Mouse (Mus musculus): ENCODE data around the gene Ccnf. TPM values are rescaled to one million over a fixed set of nuclear protein-coding genes. Genes with fewer than 3 reads are reported as not detected.

Gene Ccnf
- polyA plus RNA-seq (2014; fragmentation: Nextera tagmentation; extraction: Ambion mirVana): 87.6 and 92.1 TPM in 2 replicates

DNA sequence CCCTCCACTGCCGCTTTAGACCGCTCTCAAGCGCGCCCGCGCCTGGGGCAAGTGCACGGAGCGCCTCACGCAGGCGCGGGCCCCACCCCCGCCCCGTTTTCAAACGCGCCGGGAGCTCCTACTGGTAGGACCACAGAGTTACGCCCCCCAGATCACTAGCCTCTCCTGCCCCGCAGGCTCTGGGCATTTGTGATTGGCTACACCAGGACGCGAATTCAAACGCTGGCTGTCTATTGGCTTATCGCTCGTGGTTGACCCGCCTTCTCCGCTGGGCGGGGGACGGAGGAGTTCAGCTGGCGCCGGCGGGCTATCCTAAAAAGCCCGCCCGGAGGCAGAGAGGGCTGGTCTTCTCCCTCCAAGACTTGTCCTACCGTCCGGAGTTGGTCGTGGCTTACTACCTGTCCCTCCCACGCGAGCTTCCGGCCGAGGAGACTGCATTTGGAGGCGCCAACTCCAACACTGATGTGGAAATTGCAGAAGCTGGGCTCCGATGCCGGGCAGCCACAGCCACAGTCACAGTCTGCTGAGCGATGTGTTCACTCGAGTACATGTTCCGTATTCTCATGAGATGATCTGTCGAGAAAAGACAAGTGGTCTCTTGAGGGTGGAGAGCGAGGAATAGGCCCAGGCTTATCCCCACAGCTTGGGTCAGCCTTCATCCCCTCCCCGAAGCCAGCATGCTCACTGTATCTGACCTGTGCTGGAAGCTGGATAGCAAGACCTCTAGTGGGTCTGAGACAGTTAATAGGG lies at the start of gene Ccnf:
Gene Ccnf, minus strand, starts transcription at position 165 of the 750 bp plus-strand sequence.
- Histone ChIP-seq H3K9me3 (ENCODE audit: control insufficient read depth, low read length) (no peaks in the 10 kb centered on the region), H3K27ac (ENCODE audit: low read depth, low read length) (peak within 1 kb of the TSS; percentile 78), H3K4me2 (ENCODE audit: low read depth) (peak within 1 kb of the TSS; percentile 62), H3K27me3 (ENCODE audit: control insufficient read depth, insufficient read depth, low read length) (no peaks in the 10 kb centered on the region), H3K4me3 (ENCODE audit: low read depth, low read length) (peak within 1 kb of the TSS; percentile 77), H3K9ac (ENCODE audit: low read length) (peak within 1 kb of the TSS; percentile 89), H3K36me3 (ENCODE audit: control insufficient read depth, insufficient read depth, low read length) (peaks cover 8% of the 10 kb centered on the region), H3K4me1 (ENCODE audit: control insufficient read depth, insufficient read depth, low read length) (peaks cover 12% of the 10 kb centered on the region; the same call in 1 of the 2 replicates)
- ATAC-seq (ENCODE audit: insufficient read depth, low FRiP score, low TSS enrichment): peak; percentile 100
- peak; percentile 97 for DNase-seq (ENCODE audit: low spot score)
- under 1% methylated on average over 48 of the region's 48 CpGs for WGBS

DNA sequence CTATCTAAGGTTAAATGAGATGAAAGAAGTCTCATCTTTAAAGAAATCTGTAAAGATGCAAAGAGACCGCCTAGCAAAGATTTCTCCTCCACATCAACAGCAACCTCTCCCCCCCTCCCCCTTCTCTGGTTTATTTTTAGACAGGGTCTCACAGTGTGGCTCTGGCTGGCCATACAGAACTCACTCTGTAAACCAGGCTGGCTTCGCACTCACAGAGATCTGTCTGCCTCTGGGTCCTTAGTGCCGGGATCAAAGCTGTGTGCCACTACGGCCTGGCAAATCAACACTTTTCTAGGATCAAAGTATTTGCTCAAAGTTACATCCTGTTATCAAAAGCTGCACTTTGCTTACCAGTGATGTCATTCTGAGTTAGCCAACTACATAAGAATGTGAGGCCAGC lies 49.4 kb upstream of the Ccnf start:
- Histone ChIP-seq H3K36me3 (ENCODE audit: control insufficient read depth, insufficient read depth, low read length) (no peaks in the 10 kb centered on the region), H3K27ac (ENCODE audit: low read depth, low read length) (no peak overlapping the region), H3K4me2 (ENCODE audit: low read depth) (no peak overlapping the region), H3K4me3 (ENCODE audit: low read depth, low read length) (no peak overlapping the region), H3K9ac (ENCODE audit: low read length) (no peak overlapping the region), H3K4me1 (ENCODE audit: control insufficient read depth, insufficient read depth, low read length) (no peaks in the 10 kb centered on the region), H3K27me3 (ENCODE audit: control insufficient read depth, insufficient read depth, low read length) (no peaks in the 10 kb centered on the region), H3K9me3 (ENCODE audit: control insufficient read depth, low read length) (no peaks in the 10 kb centered on the region)
- 85% methylated on average over 4 of the region's 4 CpGs for WGBS
- ATAC-seq (ENCODE audit: insufficient read depth, low FRiP score, low TSS enrichment) (no peak), DNase-seq (ENCODE audit: low spot score) (no peak)

DNA sequence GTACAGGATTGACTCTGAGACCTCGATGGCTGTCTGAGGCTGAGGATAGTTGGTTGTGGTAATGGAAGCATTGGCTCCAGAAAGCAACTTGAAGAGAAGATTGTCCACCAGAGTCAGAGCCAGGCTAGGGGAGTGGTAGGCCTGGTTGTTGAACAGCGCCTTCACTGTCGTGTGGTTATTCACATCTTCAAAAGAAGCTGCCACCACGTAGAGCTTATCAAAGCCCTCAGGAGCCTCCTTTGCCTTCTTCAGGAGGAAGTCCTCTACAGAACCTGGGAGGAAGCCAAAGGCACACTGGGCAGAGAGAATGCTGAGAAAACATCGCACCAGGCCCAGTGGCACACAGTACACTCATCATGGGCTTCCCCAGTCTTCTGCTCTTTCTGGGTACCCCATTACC lies 38.1 kb upstream of the Ccnf start:
- ATAC-seq (ENCODE audit: insufficient read depth, low FRiP score, low TSS enrichment): no peak
- H3K4me2 ChIP-seq (ENCODE audit: low read depth): no peak overlapping the region
- H3K4me3 ChIP-seq (ENCODE audit: low read depth, low read length): no peak overlapping the region
- no peaks in the 10 kb centered on the region for H3K36me3 ChIP-seq (ENCODE audit: control insufficient read depth, insufficient read depth, low read length)
- no peaks in the 10 kb centered on the region for H3K27me3 ChIP-seq (ENCODE audit: control insufficient read depth, insufficient read depth, low read length)
- no peaks in the 10 kb centered on the region for H3K4me1 ChIP-seq (ENCODE audit: control insufficient read depth, insufficient read depth, low read length)
- H3K9ac ChIP-seq (ENCODE audit: low read length): no peak overlapping the region
- H3K27ac ChIP-seq (ENCODE audit: low read depth, low read length): no peak overlapping the region
- 88% methylated on average over 5 of the region's 5 CpGs for WGBS
- no peaks in the 10 kb centered on the region for H3K9me3 ChIP-seq (ENCODE audit: control insufficient read depth, low read length)
- DNase-seq (ENCODE audit: low spot score): no peak

DNA sequence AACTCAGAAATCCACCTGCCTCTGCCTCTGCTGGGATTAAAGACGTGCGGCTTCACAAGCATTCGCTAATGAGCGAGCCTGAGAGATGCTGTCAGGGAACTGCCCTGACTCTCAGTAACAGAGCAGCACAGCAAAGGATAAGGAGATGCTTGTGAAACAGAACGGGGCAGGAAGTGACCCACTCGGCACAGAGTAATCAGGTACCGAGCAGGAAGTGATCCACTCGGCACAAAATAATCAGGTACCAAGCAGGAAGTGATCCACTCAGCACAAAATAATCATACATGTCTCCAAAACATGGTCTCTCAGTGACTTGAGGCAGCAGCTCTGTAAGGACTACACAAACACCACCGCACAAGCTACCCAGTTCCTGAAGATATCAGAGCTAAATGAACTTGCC lies 37.2 kb upstream of the Ccnf start:
- 88% methylated on average over 9 of the region's 9 CpGs for WGBS
- Histone ChIP-seq H3K9me3 (ENCODE audit: control insufficient read depth, low read length) (no peaks in the 10 kb centered on the region), H3K4me2 (ENCODE audit: low read depth) (no peak overlapping the region), H3K9ac (ENCODE audit: low read length) (no peak overlapping the region), H3K27me3 (ENCODE audit: control insufficient read depth, insufficient read depth, low read length) (no peaks in the 10 kb centered on the region), H3K4me3 (ENCODE audit: low read depth, low read length) (no peak overlapping the region), H3K4me1 (ENCODE audit: control insufficient read depth, insufficient read depth, low read length) (no peaks in the 10 kb centered on the region), H3K36me3 (ENCODE audit: control insufficient read depth, insufficient read depth, low read length) (no peaks in the 10 kb centered on the region), H3K27ac (ENCODE audit: low read depth, low read length) (no peak overlapping the region)
- DNase-seq (ENCODE audit: low spot score): no peak
- ATAC-seq (ENCODE audit: insufficient read depth, low FRiP score, low TSS enrichment): no peak

DNA sequence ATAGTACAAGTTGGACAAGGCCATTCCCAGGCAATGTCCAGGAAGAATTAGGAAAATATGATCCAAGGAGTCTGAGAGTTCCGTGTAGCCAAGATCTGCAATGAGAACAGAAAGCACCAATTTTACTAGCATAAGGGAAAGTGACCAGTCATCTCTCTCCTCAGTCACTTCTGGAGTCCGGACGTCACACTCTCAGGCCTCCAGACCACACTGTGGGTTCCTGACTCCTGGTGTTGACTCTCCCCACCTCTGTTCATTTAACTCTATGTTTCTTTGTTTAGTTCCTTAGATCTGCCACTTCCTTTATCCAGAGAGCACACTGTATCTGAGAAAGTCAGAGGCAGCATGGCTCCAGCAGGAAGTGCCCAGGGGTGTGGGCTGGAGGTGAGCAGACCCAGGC lies 34.4 kb upstream of the Ccnf start:
- Histone ChIP-seq H3K36me3 (ENCODE audit: control insufficient read depth, insufficient read depth, low read length) (no peaks in the 10 kb centered on the region), H3K27me3 (ENCODE audit: control insufficient read depth, insufficient read depth, low read length) (no peaks in the 10 kb centered on the region), H3K9me3 (ENCODE audit: control insufficient read depth, low read length) (no peaks in the 10 kb centered on the region), H3K4me3 (ENCODE audit: low read depth, low read length) (no peak overlapping the region), H3K4me2 (ENCODE audit: low read depth) (no peak overlapping the region), H3K9ac (ENCODE audit: low read length) (no peak overlapping the region), H3K4me1 (ENCODE audit: control insufficient read depth, insufficient read depth, low read length) (no peaks in the 10 kb centered on the region), H3K27ac (ENCODE audit: low read depth, low read length) (no peak overlapping the region)
- no peak for DNase-seq (ENCODE audit: low spot score)
- no peak for ATAC-seq (ENCODE audit: insufficient read depth, low FRiP score, low TSS enrichment)
- 77% methylated on average over 3 of the region's 3 CpGs for WGBS

DNA sequence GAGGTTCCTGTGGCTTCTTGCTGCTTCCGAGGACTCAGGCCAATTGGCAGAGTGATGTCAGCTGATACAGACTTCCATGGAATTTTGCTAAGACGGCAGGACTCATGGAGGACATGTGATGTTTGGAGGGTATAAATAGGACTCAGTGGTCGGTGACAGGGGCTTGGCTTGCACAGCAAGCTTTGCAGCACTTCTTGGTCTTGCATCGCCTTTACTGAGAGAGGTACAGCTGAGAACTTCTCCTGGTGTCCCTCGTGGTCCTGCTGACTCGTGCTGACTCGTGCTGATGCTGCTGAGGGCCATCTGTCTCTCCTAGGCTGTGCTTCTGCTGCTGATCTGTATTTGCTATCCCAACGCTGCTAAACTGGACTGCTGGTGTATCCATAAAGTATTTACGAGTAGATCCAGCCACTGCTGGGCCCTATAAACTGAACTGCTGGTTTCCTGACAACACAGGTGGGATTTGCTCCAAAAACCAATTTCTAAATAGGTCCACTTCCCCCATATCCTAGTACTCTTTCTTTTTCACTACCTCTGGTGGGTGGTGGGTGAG lies 32.1 kb upstream of the Ccnf start:
- Histone ChIP-seq H3K4me1 (ENCODE audit: control insufficient read depth, insufficient read depth, low read length) (no peaks in the 10 kb centered on the region), H3K9me3 (ENCODE audit: control insufficient read depth, low read length) (no peaks in the 10 kb centered on the region), H3K4me2 (ENCODE audit: low read depth) (no peak overlapping the region), H3K36me3 (ENCODE audit: control insufficient read depth, insufficient read depth, low read length) (no peaks in the 10 kb centered on the region), H3K9ac (ENCODE audit: low read length) (no peak overlapping the region), H3K27me3 (ENCODE audit: control insufficient read depth, insufficient read depth, low read length) (no peaks in the 10 kb centered on the region), H3K27ac (ENCODE audit: low read depth, low read length) (no peak overlapping the region), H3K4me3 (ENCODE audit: low read depth, low read length) (no peak overlapping the region)
- DNase-seq (ENCODE audit: low spot score) (no peak), ATAC-seq (ENCODE audit: insufficient read depth, low FRiP score, low TSS enrichment) (no peak)
- 70% methylated on average over 9 of the region's 9 CpGs for WGBS

DNA sequence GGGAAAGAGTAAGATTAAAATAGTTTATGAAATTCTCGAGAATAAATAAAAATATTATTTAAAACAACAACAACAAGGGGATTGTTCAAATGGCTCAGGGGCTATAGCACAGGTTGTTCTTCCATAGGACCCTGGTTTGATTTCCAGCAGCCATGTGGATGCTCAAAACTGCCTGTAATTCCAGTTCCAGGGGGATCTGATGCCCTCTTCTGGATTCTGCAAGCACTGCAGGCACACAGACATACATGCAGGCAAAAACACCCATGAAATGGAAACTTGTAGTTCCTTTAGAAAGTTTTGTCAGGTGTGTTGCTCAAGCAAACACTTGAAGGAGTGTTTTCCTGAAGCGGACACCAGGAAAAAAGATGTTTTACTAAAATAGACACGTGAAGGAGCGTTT lies 31.4 kb upstream of the Ccnf start:
- Histone ChIP-seq H3K9me3 (ENCODE audit: control insufficient read depth, low read length) (no peaks in the 10 kb centered on the region), H3K27ac (ENCODE audit: low read depth, low read length) (no peak overlapping the region), H3K4me3 (ENCODE audit: low read depth, low read length) (no peak overlapping the region), H3K9ac (ENCODE audit: low read length) (no peak overlapping the region), H3K4me2 (ENCODE audit: low read depth) (no peak overlapping the region), H3K4me1 (ENCODE audit: control insufficient read depth, insufficient read depth, low read length) (no peaks in the 10 kb centered on the region), H3K36me3 (ENCODE audit: control insufficient read depth, insufficient read depth, low read length) (no peaks in the 10 kb centered on the region), H3K27me3 (ENCODE audit: control insufficient read depth, insufficient read depth, low read length) (no peaks in the 10 kb centered on the region)
- 71% methylated on average over 4 of the region's 4 CpGs for WGBS
- ATAC-seq (ENCODE audit: insufficient read depth, low FRiP score, low TSS enrichment): no peak
- DNase-seq (ENCODE audit: low spot score): no peak

DNA sequence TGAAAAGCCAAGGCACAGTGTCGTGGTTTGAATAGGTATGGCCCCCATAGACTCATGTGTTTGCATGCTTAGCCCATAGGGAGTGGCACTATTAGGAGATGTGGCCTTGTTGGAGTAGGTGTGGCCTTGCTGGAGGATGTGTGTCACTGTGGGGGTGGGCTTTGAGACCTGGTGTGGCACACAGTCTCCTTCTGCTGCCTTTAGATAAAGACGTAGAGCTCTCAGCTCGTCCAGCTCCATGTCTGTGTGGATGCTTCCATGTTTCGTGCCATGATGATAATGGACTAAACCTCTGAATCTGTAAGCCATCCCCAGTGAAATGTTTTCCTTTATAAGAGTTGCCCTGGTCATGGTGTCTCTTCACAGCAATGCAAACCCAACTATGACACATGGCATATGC lies 28.6 kb upstream of the Ccnf start:
- no peak for ATAC-seq (ENCODE audit: insufficient read depth, low FRiP score, low TSS enrichment)

DNA sequence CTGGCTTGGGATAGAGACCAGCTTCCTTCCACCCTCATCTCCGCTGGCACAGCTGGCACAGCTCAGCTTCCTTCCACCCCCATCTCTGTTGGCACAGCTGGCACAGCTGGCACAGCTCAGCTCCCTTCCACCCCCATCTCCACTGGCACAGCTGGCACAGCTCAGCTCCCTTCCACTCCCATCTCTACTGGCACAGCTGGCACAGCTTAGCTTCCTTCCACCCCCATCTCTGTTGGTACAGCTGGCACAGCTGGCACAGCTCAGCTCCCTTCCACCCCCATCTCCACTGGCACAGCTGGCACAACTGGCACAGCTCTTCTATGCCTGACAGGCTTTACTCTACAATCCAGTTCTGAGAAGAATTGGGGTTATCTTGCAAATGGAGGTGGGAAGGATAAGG lies 15.8 kb upstream of the Ccnf start:
- Histone ChIP-seq H3K27me3 (ENCODE audit: control insufficient read depth, insufficient read depth, low read length) (no peaks in the 10 kb centered on the region), H3K9me3 (ENCODE audit: control insufficient read depth, low read length) (no peaks in the 10 kb centered on the region), H3K36me3 (ENCODE audit: control insufficient read depth, insufficient read depth, low read length) (no peaks in the 10 kb centered on the region), H3K27ac (ENCODE audit: low read depth, low read length) (no peak overlapping the region), H3K4me2 (ENCODE audit: low read depth) (no peak overlapping the region), H3K4me3 (ENCODE audit: low read depth, low read length) (no peak overlapping the region), H3K9ac (ENCODE audit: low read length) (no peak overlapping the region), H3K4me1 (ENCODE audit: control insufficient read depth, insufficient read depth, low read length) (no peaks in the 10 kb centered on the region)
- 89% methylated on average over 1 of the region's 1 CpGs for WGBS
- DNase-seq (ENCODE audit: low spot score) (no peak), ATAC-seq (ENCODE audit: insufficient read depth, low FRiP score, low TSS enrichment) (no peak)

More for the DNA sequence above, 28.6 kb upstream of the Ccnf start:
- no peak overlapping the region for H3K9ac ChIP-seq (ENCODE audit: low read length)
- H3K4me3 ChIP-seq (ENCODE audit: low read depth, low read length): no peak overlapping the region
- H3K4me1 ChIP-seq (ENCODE audit: control insufficient read depth, insufficient read depth, low read length): no peaks in the 10 kb centered on the region
- no peaks in the 10 kb centered on the region for H3K36me3 ChIP-seq (ENCODE audit: control insufficient read depth, insufficient read depth, low read length)
- WGBS: 85% methylated on average over 4 of the region's 4 CpGs
- DNase-seq (ENCODE audit: low spot score): no peak
- H3K9me3 ChIP-seq (ENCODE audit: control insufficient read depth, low read length): no peaks in the 10 kb centered on the region
- H3K27me3 ChIP-seq (ENCODE audit: control insufficient read depth, insufficient read depth, low read length): no peaks in the 10 kb centered on the region
- H3K4me2 ChIP-seq (ENCODE audit: low read depth): no peak overlapping the region
- H3K27ac ChIP-seq (ENCODE audit: low read depth, low read length): no peak overlapping the region

Measured in neural tube, embryonic 11.5 days (tissue).